Mouse (Mus musculus) megakaryocyte progenitor cell, adult 5-6 weeks (primary cell): Measurements from ENCODE around the gene Gm10638. TPM values are rescaled to one million over a fixed set of nuclear protein-coding genes. Genes with fewer than 3 reads are reported as not detected.

Experiments used
- ATAC-seq: replicated peaks from 2 replicates; pipeline ENCODE4 v1.8.0; 2016; ENCODE audit warnings: mild to moderate bottlenecking, moderate TSS enrichment, inconsistent platforms; ENCODE audit not compliant: poor library complexity
- total RNA-seq, 2 experiments: library from RNA; stranded (forward) in 1 of 2; stranded (reverse) in 1 of 2; fragments of 157-497, 149-512 nt in 1 of 2; fragments of 200-1000 nt in 1 of 2; gene quantifications; 2 replicates each; pipeline versions ENCODE4 v1.2.3 to v1.2.4; 2015 to 2017

Gene Gm10638
- total RNA-seq (2015) (0.17 TPM in 1 of 2 replicates, not detected in the other), total RNA-seq (2017) (0.42 TPM in 1 of 2 replicates, not detected in the other)

- peak; percentile 49 for ATAC-seq
Measured at GRCm38 (mm10) chr8:86745221-86745934, at the start of gene Gm10638, which contains the start of gene Siah1a. TSS of gene Gm10638 (plus strand) at chr8:86745699. TSS of gene Siah1a (minus strand) at chr8:86745934.

GRCm38 (mm10) chr8:86695703-86696102, 49.8 kb upstream of the Gm10638 start:
- ATAC-seq = peak; percentile 66

GRCm38 (mm10) chr8:86698811-86699421, 46.6 kb upstream of the Gm10638 start:
- no peak for ATAC-seq

DNA sequence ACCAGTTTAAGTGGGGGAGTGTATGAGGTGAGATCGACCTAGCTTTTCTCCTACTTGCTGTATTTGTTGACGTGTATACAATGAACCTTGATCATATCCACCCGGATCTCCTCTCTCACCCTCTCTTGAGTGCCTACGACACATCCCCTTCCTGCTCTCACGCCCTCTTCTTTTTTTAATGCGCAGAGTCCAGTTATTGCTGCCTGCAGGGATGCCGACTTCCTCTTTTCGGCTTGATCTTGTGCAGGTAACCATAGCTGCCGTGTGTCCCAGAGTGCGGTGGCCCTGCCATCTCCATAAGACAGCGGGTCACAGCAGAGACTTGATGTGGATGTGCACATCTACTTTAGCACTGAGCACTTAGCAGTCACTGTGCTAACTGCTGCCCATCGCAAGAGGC, 46.0 kb upstream of the Gm10638 start:
- peak; percentile 41 for ATAC-seq

DNA sequence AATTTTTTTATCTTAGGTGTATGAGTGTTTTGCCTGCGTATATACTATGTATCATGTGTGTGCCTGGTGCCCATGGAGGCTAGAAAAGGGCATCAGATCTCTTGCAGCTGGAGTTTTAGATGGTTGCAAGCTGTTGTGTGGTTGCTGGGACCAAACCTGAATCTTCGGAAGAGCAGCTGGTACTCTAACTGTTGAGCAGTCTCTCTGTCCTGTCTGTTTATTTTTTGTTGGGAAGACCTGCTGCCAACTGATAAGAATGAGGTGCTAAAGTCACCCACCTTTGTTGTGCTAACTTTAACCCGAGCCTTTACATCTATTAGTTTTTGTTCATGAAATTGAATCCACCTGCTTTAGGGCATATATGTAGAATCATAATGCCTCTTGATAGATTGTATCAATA, 43.0 kb upstream of the Gm10638 start:
- ATAC-seq = peak; percentile 63

DNA sequence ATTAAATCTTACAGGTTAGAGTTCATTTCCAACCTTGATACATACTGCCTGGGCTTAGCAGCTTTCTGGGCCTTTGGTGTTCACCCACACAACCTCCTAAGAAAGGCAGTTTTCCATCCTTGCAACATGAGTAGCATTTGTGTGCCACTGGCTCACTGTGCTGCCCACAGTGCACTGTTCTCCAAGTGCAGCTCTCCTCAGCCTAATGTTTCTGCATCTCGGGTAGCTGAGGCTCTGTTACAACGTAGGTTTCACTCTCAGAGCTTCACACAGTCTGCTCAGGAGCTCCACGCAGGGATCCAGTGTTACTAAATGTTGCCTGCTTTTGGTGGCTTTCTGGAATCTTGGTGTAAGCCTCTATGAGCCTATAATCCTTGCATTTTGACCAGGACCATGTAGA, 40.2 kb upstream of the Gm10638 start:
- no peak for ATAC-seq

DNA sequence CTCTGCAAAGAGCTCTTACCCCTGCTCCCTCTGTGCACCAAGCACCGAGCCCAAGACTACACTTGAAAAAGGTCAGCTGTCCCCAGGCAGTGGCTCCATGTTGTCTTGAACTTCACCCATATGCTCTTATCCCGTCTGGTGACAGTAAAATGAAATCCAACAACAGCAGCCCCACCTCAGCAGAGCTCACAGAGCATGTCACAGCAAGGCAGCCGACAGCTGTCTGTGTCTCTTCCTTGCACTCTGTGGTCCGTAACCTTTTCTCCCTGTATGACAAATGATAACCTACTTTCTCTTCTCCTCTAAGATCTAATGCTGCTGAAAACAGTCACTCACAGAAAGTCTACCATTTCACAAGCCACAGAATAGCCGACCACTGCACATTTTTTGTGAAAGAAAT, 38.7 kb upstream of the Gm10638 start:
- ATAC-seq = no peak

DNA sequence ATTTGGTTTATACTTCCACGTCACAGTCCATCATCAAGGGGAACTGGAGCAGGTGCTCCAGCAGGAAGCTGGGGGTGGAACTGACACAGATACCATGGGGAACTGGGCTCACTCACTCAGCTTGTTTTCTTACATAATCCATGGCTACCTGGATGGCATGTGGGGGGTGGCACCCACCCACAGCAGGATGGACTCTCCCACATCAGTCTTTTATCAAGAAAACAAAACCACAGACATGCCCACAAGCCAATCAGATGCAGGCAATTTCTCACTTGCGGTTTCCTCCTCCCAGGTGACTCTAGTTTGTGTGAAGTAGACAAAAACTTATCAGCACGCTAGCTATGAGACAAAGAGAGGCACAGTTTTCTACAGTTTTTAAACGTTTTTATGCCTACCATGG, 37.6 kb upstream of the Gm10638 start:
- peak; percentile 84 for ATAC-seq

GRCm38 (mm10) chr8:86712594-86712993, 32.9 kb upstream of the Gm10638 start:
- ATAC-seq = peak; percentile 36

DNA sequence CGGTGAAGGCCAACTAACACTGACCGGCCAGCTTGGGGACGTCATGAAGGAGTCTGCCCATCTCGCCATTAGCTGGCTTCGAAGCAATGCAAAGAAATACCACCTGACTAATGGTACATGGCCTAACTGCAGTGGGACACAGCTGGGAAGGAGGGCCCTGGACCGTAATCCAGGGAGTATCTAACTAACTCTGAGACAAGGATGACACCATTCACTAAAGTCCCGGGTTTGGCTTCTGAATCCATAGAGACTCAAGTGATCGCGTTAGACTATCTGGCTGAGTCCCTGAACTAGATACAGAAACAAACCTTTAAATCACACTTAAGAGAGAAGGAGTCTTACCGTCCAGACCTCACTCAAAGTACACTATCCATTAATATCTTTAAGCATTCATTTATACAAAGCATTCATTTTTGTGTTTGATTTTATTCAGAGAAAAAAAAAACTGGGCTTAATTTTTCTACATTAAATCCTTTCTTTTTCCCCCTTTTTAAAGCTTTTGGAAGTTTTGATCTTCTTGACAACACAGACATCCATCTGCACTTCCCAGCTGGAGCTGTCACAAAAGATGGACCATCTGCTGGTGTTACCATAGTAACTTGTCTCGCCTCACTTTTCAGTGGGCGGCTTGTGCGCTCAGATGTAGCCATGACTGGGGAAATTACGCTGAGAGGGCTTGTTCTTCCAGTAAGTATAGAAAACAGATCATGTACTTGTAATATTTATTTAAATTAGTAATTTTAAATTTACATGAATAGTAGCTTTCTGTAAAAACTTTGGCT, 31.9 kb upstream of the Gm10638 start:
- no peak for ATAC-seq

- ATAC-seq = no peak
Measured at GRCm38 (mm10) chr8:86718332-86718994, 27.0 kb upstream of the Gm10638 start.

DNA sequence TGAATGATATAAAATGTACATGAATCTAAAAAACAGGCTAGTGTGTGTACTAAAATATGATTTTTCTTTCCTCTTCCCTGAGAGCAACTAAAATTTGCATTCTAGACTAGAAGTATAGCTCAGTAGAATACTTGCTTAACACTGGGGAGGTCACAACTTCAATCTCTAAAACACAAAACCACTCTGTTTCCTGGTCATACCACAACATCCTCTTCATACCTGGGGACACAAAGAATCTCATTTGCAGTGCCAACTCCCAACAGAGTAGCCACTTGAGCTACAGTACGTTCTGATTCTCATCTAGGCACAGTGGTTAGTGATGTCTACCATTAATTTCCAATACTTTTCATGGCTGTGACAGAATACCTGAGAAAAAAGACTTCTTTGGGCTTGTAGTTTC, 26.1 kb upstream of the Gm10638 start:
- ATAC-seq = no peak

- ATAC-seq = peak; percentile 83
Measured at GRCm38 (mm10) chr8:86720756-86721459, 24.6 kb upstream of the Gm10638 start.

- no peak for ATAC-seq
Measured at GRCm38 (mm10) chr8:86721490-86721889, 24.0 kb upstream of the Gm10638 start.

DNA sequence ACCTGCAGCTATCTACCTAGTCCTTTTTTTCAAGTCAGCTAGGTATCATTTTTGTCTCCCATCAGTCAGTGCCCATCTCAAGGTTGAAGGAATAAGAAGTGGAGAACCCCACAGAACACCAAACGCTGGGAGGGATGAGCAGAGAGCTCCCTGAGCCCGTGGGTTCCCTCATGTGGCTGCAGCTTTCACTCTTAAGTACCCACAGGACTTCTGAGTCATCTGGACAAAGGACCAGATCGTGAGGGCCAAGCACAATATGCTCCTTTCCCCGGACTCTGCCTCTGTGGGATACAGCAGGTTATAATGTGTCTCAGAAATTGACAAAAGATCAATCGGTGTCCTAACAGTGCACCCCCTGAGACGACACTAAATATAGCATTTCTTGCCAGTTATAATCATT, 18.5 kb upstream of the Gm10638 start:
- ATAC-seq = no peak

DNA sequence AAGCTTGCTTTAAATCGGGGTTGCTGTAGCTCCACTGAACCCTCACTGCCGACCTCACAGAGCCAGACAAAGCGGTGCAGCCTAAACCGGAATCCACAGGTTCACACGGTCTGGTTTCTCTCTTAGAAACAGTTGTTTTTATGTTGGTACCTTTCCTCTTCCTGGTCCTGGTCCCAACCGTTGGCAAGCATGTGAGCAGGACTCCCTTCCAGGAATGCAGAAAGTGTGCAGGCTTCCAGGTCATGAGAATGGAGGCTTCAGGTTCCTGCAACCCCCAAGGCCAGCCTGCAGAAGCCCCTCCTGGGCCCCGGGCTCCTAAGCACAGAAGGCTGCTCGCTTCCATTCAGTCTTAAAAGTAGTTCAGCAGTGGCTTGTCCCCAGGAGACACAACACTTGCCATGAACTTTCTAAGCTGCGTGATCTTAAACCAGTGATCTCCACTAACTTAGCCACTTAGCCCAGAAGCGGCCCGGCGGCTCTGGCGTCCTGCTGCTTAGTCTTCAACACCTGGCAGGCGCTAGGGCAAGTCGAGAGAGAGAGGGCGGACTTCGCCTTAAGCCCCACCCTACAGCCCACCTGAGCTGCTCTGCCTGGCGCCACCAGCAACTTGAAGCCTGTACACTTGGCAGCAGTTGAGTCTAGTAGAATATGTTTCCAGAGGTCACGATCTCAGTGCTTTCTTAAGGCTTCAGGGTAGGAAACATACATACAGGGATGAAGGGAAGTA, 17.1 kb upstream of the Gm10638 start:
- ATAC-seq = no peak

- ATAC-seq = no peak
Measured at GRCm38 (mm10) chr8:86730303-86730702, 15.2 kb upstream of the Gm10638 start.

GRCm38 (mm10) chr8:86730860-86731259, 14.6 kb upstream of the Gm10638 start:
- no peak for ATAC-seq

DNA sequence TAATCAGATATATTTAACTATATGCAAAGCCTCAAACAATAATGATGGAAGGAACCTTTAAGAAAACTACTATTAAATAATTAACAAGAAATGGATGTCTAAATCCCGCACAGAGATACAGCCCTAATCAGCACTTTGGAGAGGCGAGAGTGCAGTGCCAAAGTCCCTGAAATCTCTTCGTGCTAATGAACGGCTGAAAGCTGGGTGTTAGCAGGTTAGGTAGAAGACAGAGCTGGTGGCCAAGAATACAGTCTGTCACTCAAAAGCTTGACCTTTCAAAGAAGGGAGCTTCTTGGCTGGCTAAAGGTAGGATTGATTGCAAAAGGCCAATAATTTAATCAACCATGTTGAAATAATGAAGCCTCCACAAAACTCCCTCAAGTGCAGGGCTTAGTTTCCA, 11.3 kb upstream of the Gm10638 start:
- no peak for ATAC-seq

- ATAC-seq = 0 out of 2 replicates have a peak, but pooled peaks have one; percentile 18
Measured at GRCm38 (mm10) chr8:86734954-86735353, 10.5 kb upstream of the Gm10638 start.
